Mouse (Mus musculus) frontal cortex, adult (tissue): Measurements from ENCODE around the gene Tmem176b.

Source experiments
- ATAC-seq: cut with Nextera tagmentation; 2 replicates; pipeline ENCODE4 v1.9.2; 2017; ENCODE audit warnings: mild to moderate bottlenecking, moderate library complexity, mixed read lengths; ENCODE audit not compliant: low TSS enrichment

The Tmem176b gene

DNA sequence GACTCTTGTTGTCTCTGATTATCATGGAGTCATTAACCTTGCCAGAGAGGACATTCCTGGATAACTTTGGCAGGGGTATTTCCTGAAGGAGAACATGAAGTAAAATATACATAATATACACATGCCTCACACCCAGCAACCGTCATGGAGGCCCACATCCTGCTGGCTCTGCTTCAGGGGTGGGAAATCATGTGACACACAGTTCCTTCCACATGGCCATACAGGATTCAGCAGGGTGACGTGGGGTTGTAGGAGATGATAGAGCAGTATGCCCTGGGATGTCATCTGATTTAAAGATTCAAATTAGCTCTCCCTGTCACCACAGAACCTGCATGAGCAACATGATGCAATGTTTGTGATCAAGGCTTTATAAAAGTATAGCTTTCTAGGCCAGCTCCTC lies 53.4 kb downstream of the Tmem176b start:
- no peak for ATAC-seq

DNA sequence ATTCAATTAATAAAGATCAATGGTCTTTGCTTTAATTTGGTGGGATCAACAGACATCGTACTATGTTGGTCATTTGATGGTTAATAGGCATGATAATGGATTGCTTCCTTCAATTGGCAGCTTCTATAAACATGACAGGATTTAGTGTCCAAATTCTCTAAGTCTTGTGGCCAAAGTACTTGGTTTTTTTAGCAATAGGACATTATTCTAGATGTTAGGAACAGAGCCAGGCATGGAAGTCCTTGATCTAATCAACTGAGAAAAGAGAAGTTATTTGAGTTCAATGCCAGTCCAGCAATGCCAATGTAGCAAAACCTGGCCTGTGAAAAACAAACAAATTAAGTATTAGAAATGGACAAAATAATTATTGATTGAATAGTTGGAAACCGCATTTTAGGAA lies 55.7 kb downstream of the Tmem176b start:
- no peak for ATAC-seq

DNA sequence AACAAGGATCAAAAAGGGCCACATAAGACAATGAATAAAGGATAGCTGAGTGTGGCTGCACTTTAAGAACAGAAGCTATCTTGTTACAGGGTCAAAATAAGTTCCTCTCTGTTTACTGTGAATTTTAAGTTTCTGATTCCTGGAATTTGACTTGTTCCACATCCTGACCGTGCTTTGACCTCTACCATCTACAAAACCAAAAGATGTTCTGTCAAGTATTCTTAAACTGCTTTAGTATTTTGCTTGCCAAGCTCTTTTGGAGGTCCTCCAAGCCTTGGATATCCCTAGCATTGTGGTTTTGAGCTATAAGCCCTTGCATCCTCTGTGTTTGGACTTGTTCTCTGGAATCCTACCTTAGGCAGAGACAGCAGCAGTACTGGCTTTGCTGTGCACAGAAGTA lies 56.1 kb downstream of the Tmem176b start:
- ATAC-seq = no peak

DNA sequence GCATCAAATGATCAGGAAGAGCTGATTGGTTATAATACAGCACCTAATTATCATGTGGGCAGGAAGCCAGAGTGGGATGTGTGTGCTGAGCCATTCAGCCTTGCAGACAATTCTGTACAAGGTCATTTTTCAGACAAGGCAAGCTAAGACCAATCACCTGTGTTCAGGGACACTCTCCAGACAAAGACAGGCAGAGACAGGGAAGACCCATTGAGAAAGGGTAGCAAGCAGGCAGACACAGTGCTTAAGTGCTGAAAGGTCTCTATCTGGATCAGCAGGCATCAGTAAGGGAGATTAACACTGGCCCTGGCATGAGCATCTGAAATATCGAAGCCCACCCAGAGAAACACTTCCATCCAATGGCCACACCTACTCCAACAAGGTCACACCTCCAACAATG lies 56.9 kb downstream of the Tmem176b start:
- no peak for ATAC-seq
